Mouse (Mus musculus) midbrain, embryonic 16.5 days (tissue): ENCODE measurements around the gene Lancl3. TPM values are rescaled to one million over a fixed set of nuclear protein-coding genes. Genes with fewer than 3 reads are reported as not detected.
"Not testable (repeated sequence)": the region's sequence is repeated elsewhere in the genome, so short reads cannot be mapped to it uniquely, and the experiment has no call there.

Source experiments
- ATAC-seq: fragments of 200-750 bp; cut with Nextera tagmentation; 2 replicates; pipeline ENCODE4 v1.8.0; 2017; ENCODE audit warnings: moderate TSS enrichment
- H3K27ac ChIP-seq: fragments of 300-500 bp; sonication (generic); 2 replicates; pipeline ENCODE4 v1.5.1; 2014; ENCODE audit warnings: mild to moderate bottlenecking, low read length, mixed read lengths
- H3K27me3 ChIP-seq: fragments of 300-500 bp; sonication (generic); 2 replicates; pipeline ENCODE4 v1.6.1; 2014; ENCODE audit warnings: low read depth, low read length, mixed read lengths; ENCODE audit not compliant: control insufficient read depth, insufficient read depth
- H3K36me3 ChIP-seq: fragments of 300-500 bp; sonication (generic); 2 replicates; pipeline ENCODE4 v1.6.1; 2014; ENCODE audit warnings: mild to moderate bottlenecking, low read length, moderate library complexity, mixed read lengths; ENCODE audit not compliant: control insufficient read depth, insufficient read depth
- H3K4me1 ChIP-seq: fragments of 300-500 bp; sonication (generic); 2 replicates; pipeline ENCODE4 v1.6.1; 2014; ENCODE audit warnings: mild to moderate bottlenecking, low read length, mixed read lengths; ENCODE audit not compliant: control insufficient read depth, insufficient read depth
- H3K4me2 ChIP-seq: fragments of 300-500 bp; sonication (generic); 2 replicates; pipeline ENCODE4 v1.6.1; 2014; ENCODE audit warnings: mild to moderate bottlenecking, low read length, mixed read lengths
- H3K4me3 ChIP-seq: fragments of 300-500 bp; sonication (generic); 2 replicates; pipeline ENCODE4 v1.5.1; 2014; ENCODE audit warnings: low read depth, mild to moderate bottlenecking, low read length, moderate library complexity, mixed read lengths
- H3K9ac ChIP-seq: fragments of 300-500 bp; sonication (generic); 2 replicates; pipeline ENCODE4 v1.6.1; 2014; ENCODE audit warnings: low read depth, low read length, mixed read lengths
- H3K9me3 ChIP-seq: fragments of 300-500 bp; sonication (generic); replicated peaks from 2 replicates; pipeline ENCODE4 v1.6.1; 2014; ENCODE audit warnings: mild to moderate bottlenecking, low read length, mixed read lengths; ENCODE audit not compliant: control insufficient read depth, poor library complexity, severe bottlenecking
- WGBS: fragments of 180-500 bp; shearing (Covaris S2); extraction: QIAGEN DNeasy Blood & Tissue Kit; methylation state at CpG from one replicate; pipeline ENCODE4 v1.1.7; 2014; 5-methylcytosine and 5-hydroxymethylcytosine counted together
- polyA plus RNA-seq: library from polyadenylated mRNA; unstranded; fragments of >200 nt; fragmentation: Nextera tagmentation; extraction: Ambion mirVana; gene quantifications from 2 replicates; pipeline ENCODE4 v1.2.1, GENCODE M21; 2015

Lancl3 gene
- polyA plus RNA-seq, 1 experiment from 2014 or later, result 5.6 TPM

DNA sequence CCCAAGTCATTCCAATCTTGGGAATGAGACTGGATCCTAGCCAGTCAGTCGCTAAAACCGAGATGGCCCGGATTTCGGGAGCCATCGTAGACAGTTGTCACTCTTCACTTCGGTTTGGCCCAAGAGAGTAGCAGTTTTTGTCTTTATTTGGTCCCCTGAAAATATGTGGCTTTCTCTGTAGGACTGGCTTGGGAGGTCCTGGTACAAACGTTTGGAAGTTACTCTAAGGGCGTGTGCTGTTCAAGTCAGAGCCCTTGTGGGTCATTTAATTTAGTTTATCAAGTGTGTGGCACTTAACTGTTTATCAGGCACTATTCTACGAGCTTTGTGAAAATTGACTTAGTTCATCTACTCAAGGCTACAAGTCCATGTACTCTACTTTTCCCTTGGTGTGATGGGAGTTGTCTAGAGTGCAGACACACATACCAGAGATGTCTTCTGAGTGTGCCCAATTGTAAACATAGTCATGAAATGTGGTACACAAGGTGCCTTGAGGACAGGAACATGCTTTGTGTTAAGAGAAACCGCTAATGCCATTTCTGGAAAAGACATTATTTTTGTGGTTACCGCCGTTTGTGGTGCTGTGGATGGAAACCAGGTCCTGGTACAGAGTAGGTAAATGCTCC lies 73.8 kb downstream of the Lancl3 start:
- Histone ChIP-seq H3K9me3 (no peaks in the 10 kb centered on the region), H3K27me3 (no peaks in the 10 kb centered on the region), H3K4me2 (peak overlapping the region; percentile 52), H3K4me3 (peak overlapping the region; percentile 58), H3K4me1 (no peaks in the 10 kb centered on the region; the same call in 1 of the 2 replicates), H3K36me3 (no peaks in the 10 kb centered on the region), H3K9ac (peak overlapping the region; percentile 72), H3K27ac (no peak overlapping the region)
- WGBS, result 62% methylated on average over 12 of the region's 12 CpGs
- peak; percentile 6; the same call in 1 of the 2 replicates for ATAC-seq

DNA sequence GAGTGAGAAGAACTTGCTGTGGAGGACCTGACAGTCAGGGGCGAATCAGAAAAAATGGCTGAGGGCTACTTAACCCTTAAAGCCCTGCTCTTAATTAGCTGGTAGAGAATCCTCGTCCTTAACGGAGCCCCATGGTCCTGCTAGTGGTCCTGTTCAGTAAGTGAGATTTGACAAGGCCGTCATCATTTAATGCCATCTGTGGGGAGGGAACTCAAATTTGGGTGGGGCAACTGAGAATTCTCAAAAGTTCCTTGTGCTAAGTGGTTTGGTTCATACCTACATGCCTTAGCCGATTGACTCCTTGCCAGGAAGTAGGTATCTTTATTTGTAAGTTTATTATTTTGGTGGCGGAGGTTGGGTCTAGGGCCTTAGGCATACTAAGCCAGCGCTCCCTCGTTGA lies 74.6 kb downstream of the Lancl3 start:
- H3K4me2 ChIP-seq, result no peak overlapping the region
- H3K9ac ChIP-seq, result no peak overlapping the region
- no peak for ATAC-seq
- H3K27me3 ChIP-seq, result no peaks in the 10 kb centered on the region
- whole genome bisulfite sequencing, result 81% methylated on average over 8 of the region's 8 CpGs
- no peak overlapping the region for H3K27ac ChIP-seq
- H3K4me3 ChIP-seq, result no peak overlapping the region
- no peaks in the 10 kb centered on the region for H3K36me3 ChIP-seq
- H3K4me1 ChIP-seq, result no peaks in the 10 kb centered on the region; the same call in 1 of the 2 replicates
- no peaks in the 10 kb centered on the region for H3K9me3 ChIP-seq

GRCm38 (mm10) chrX:9283464-9283863 lies 83.8 kb downstream of the Lancl3 start, which contains the start of gene H2al1m:
TSS of gene H2al1m (plus strand) at chrX:9283764.
- not testable (repeated sequence) for H3K36me3 ChIP-seq, H3K4me3 ChIP-seq, H3K4me1 ChIP-seq, H3K4me2 ChIP-seq, ATAC-seq, H3K9ac ChIP-seq, H3K27me3 ChIP-seq, H3K27ac ChIP-seq, H3K9me3 ChIP-seq
- WGBS, result no CpG with 5 or more reads among the region's 1 CpGs

GRCm38 (mm10) chrX:9293140-9293829 lies 93.6 kb downstream of the Lancl3 start:
- not testable (repeated sequence) for H3K4me3 ChIP-seq, H3K36me3 ChIP-seq, H3K4me2 ChIP-seq, H3K27ac ChIP-seq, ATAC-seq, H3K9me3 ChIP-seq, H3K4me1 ChIP-seq, H3K9ac ChIP-seq, H3K27me3 ChIP-seq
- WGBS, result 93% methylated on average over 3 of the region's 4 CpGs

DNA sequence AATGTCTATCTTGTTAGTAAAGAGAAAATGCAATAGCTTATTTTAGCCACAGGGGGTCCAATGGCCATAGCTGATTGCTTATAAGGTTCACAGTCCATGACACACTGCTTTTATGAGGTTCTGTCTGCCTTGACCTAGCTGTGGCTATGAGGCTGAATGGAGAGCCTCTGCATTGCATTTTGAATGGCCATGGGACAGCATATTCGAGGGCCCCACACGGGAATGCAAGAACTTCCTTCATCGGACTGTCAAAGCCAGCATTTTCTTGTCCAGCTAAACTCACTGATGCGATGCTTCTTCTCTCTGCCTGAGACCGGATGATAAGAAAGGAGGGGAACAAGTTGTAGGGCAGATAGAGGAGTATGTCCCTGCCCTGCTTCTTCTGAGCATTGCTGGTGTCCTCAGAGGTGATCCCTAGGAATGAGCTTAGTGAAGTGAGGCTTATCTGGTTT lies 98.7 kb downstream of the Lancl3 start:
- Histone ChIP-seq H3K36me3 (no peaks in the 10 kb centered on the region), H3K27ac (no peak overlapping the region), H3K4me2 (no peak overlapping the region), H3K9ac (no peak overlapping the region), H3K4me3 (no peak overlapping the region), H3K9me3 (no peaks in the 10 kb centered on the region), H3K4me1 (no peaks in the 10 kb centered on the region), H3K27me3 (no peaks in the 10 kb centered on the region)
- WGBS, result 88% methylated on average over 5 of the region's 5 CpGs
- no peak for ATAC-seq

DNA sequence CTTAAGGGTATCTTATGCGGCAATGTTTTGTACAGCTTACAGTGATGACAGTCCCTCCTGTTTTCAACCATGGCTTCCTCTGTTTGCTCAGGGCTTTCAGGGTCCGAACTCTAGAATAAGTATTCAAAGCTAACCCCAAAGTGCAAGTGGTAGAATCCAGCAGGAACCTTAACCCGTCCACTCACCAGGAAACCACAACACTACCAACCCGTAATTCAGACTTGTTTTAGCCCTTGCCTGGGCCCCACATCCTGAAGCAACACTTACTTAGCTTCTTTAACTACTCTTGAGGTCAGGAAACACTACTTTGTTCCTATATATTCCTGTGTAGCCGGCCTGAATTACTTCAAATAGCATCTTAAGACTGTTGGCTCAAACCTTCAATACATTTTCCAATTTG lies 103.1 kb downstream of the Lancl3 start:
- Histone ChIP-seq H3K9me3 (no peaks in the 10 kb centered on the region), H3K4me3 (no peak overlapping the region), H3K36me3 (no peaks in the 10 kb centered on the region), H3K27ac (no peak overlapping the region), H3K9ac (no peak overlapping the region), H3K4me1 (no peaks in the 10 kb centered on the region), H3K27me3 (no peaks in the 10 kb centered on the region), H3K4me2 (no peak overlapping the region)
- ATAC-seq, result no peak
- WGBS, result 91% methylated on average over 5 of the region's 5 CpGs

DNA sequence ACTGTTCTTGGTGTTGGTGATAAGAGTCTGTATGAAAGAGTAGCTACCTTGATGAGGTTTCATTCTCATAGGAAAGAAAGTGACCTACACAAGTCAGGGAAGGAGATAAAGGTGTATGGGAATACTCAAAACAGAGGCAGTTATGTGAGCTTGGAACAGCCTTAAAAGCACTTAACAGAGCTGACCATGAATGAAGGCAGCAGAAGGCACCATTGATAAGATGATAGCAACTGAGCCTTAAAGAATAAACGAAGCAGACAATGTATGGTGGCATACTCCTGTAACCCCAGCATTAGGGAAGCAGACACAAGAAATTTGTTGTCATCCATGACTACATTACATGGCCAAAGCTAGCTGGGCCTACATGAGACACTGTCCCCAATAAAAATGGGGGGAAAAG lies 103.8 kb downstream of the Lancl3 start:
- H3K4me2 ChIP-seq, result no peak overlapping the region
- H3K9ac ChIP-seq, result no peak overlapping the region
- no peaks in the 10 kb centered on the region for H3K4me1 ChIP-seq
- H3K36me3 ChIP-seq, result no peaks in the 10 kb centered on the region
- no peak overlapping the region for H3K4me3 ChIP-seq
- WGBS, result 65% methylated on average over 1 of the region's 1 CpGs
- no peaks in the 10 kb centered on the region for H3K27me3 ChIP-seq
- no peak overlapping the region for H3K27ac ChIP-seq
- H3K9me3 ChIP-seq, result no peaks in the 10 kb centered on the region
- ATAC-seq, result no peak

DNA sequence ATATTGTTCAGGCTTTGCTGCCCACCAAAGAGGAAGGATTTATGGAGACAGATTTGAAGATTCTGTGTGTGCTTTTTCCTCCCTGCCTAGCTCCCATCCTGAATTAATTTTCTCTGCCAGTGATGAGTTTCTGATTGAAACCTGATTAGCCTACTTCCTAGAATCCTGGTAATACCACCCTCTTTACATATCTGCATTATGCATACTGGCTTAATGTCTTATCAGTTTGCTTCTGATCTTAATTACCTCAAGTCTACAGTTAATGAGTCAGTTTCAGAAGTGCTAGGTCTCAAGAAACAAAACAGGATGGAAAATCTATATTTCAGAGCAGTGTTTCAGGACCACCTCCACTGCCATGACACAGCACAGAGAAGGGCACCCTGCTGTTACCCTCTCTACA lies 116.8 kb downstream of the Lancl3 start:
- not testable (repeated sequence) for H3K4me3 ChIP-seq, H3K9ac ChIP-seq, H3K4me2 ChIP-seq, H3K36me3 ChIP-seq, ATAC-seq, H3K27me3 ChIP-seq, H3K9me3 ChIP-seq, H3K4me1 ChIP-seq, H3K27ac ChIP-seq
